Mouse (Mus musculus) testis, adult 2 months (tissue): ENCODE measurements around the gene Tulp2. TPM values are rescaled to one million over a fixed set of nuclear protein-coding genes. Genes with fewer than 3 reads are reported as not detected.
"Not testable (repeated sequence)": the region's sequence is repeated elsewhere in the genome, so short reads cannot be mapped to it uniquely, and the experiment has no call there.

Experiments
- H3K27ac ChIP-seq: fragments of 200-500 bp; 2 replicates; pipeline ENCODE4 v1.5.1; 2012; ENCODE audit warnings: low read depth, low read length; ENCODE audit not compliant: control insufficient read depth, insufficient read depth
- H3K27me3 ChIP-seq: fragments of 200-500 bp; 2 replicates; pipeline ENCODE4 v1.6.1; 2012; ENCODE audit warnings: mild to moderate bottlenecking, low read length, moderate library complexity; ENCODE audit not compliant: control insufficient read depth, insufficient read depth
- H3K36me3 ChIP-seq: fragments of 200-500 bp; 2 replicates; pipeline ENCODE4 v1.6.1; 2012; ENCODE audit warnings: mild to moderate bottlenecking, low read length; ENCODE audit not compliant: control insufficient read depth, insufficient read depth
- H3K4me1 ChIP-seq: fragments of 200-500 bp; 2 replicates; pipeline ENCODE4 v1.6.1; 2012; ENCODE audit warnings: low read length; ENCODE audit not compliant: control insufficient read depth, insufficient read depth
- H3K4me3 ChIP-seq: fragments of 200-500 bp; 2 replicates; pipeline ENCODE4 v1.5.1; 2012; ENCODE audit warnings: low read depth, mild to moderate bottlenecking, low read length, moderate library complexity, mixed read lengths; ENCODE audit not compliant: control insufficient read depth
- CTCF ChIP-seq: fragments of 200-500 bp; IDR thresholded peaks from 2 replicates; pipeline ENCODE4 v1.5.1; 2012; ENCODE audit warnings: low read depth, mild to moderate bottlenecking, inconsistent platforms, low read length, moderate library complexity; ENCODE audit not compliant: control insufficient read depth, insufficient read depth, insufficient replicate concordance
- POLR2A ChIP-seq: fragments of 200-500 bp; IDR thresholded peaks from 2 replicates; pipeline ENCODE4 v1.6.1; 2012; ENCODE audit warnings: low read depth, mild to moderate bottlenecking, inconsistent platforms, low read length, moderate library complexity; ENCODE audit not compliant: control insufficient read depth
- polyA plus RNA-seq: library from polyadenylated mRNA; depleted of rRNA; stranded (reverse); fragments of >200 nt; gene quantifications from 2 replicates; pipeline ENCODE4 v1.2.3, GENCODE M21; 2012

Tulp2 gene
- polyA plus RNA-seq, 1 experiment: 879 TPM

DNA sequence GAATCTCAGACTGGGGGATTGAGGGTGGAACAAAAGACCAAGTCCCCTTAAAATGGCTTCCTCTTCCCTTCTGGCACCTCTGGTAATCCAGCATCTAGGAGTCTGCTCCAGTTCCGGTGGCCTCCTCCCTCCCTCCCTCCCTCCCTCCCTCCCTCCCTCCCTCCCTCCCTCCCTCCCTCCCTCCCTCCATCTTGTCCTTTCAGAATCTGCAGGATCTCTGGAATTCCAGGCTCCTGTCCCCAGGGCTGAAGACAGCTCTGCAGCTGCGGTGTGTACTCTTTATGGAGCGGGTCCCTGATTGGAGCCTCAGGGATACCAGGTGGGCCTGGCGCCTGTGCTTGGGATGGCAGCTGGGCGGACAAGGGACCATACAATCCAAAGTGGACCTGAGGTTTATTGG is 20.4 kb upstream of the Tulp2 start:
- TF ChIP-seq POLR2A: no peak
- no peak for TF ChIP-seq CTCF
- peak overlapping the region; percentile 85 for H3K27ac ChIP-seq
- no peaks in the 10 kb centered on the region for H3K27me3 ChIP-seq
- no peak overlapping the region for H3K4me3 ChIP-seq
- H3K4me1 ChIP-seq: peaks cover 28% of the 10 kb centered on the region
- no peaks in the 10 kb centered on the region for H3K36me3 ChIP-seq

DNA sequence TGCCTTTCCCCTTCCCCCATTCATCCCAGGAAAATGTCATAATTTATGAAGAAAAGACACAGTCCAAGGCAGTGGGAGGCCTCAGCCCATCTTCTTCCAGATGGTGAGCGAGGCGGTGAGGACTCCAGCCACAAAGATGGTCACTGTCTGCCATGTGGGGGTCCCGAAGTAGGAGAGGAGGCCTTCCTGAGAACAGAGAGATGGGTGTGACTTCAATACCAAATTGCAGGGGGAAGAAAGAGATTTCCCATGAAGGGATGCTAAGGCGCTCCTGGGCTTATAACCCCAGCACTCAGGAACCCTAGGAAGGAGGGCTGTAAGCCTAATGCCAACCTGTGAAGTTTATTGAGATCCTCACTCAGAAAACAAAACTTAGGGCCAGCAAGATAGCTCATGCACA is 19.9 kb upstream of the Tulp2 start:
- Histone ChIP-seq H3K36me3 (no peaks in the 10 kb centered on the region), H3K27me3 (no peaks in the 10 kb centered on the region), H3K27ac (no peak overlapping the region), H3K4me3 (no peak overlapping the region), H3K4me1 (peaks cover 32% of the 10 kb centered on the region)
- TF ChIP-seq CTCF (no peak), POLR2A (no peak)

DNA sequence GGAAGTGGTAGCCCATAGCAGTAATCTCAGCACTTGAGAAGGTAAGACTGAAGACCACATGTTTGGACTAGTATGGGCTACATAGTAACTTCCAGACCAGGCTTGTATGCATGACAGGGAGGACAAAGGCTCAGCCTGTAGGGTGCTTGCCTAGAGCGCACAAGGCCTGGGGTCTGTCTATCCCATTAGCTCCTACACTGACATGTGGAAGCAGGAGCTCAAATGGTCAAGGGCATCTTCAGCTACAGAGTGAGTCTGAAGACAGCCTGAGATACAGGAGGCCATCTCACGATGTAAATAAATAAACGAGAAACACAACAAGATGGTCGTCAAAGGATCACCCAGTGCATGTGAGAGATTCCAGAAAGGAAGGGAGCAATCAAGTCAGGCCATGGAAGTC is 19.4 kb upstream of the Tulp2 start:
- H3K4me3 ChIP-seq: no peak overlapping the region

DNA sequence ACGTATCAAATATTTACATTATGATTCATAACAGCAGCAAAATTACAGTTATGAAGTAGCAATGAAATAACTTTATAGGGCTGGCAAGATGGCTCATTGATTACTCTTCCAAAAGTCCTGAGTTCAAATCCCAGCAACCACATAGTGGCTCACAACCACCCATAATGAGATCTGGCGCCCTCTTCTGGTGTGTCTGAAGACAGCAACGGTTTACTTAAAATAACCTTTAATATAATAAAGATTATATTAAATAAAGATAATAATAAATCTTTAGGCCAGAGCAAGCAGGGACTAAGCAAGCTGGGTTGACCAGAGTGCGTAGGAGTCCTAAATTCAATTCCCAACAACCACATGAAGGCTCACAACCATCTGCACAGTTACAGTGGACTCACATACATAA is 18.8 kb upstream of the Tulp2 start:
- H3K36me3 ChIP-seq, H3K27me3 ChIP-seq, H3K4me3 ChIP-seq, H3K27ac ChIP-seq: not testable (repeated sequence)
- peaks cover 38% of the 10 kb centered on the region for H3K4me1 ChIP-seq

More for the DNA sequence above, 19.4 kb upstream of the Tulp2 start:
- H3K36me3 ChIP-seq: no peaks in the 10 kb centered on the region
- H3K27me3 ChIP-seq: no peaks in the 10 kb centered on the region
- H3K27ac ChIP-seq: no peak overlapping the region
- TF ChIP-seq POLR2A (no peak), CTCF (no peak)
- peaks cover 35% of the 10 kb centered on the region for H3K4me1 ChIP-seq

DNA sequence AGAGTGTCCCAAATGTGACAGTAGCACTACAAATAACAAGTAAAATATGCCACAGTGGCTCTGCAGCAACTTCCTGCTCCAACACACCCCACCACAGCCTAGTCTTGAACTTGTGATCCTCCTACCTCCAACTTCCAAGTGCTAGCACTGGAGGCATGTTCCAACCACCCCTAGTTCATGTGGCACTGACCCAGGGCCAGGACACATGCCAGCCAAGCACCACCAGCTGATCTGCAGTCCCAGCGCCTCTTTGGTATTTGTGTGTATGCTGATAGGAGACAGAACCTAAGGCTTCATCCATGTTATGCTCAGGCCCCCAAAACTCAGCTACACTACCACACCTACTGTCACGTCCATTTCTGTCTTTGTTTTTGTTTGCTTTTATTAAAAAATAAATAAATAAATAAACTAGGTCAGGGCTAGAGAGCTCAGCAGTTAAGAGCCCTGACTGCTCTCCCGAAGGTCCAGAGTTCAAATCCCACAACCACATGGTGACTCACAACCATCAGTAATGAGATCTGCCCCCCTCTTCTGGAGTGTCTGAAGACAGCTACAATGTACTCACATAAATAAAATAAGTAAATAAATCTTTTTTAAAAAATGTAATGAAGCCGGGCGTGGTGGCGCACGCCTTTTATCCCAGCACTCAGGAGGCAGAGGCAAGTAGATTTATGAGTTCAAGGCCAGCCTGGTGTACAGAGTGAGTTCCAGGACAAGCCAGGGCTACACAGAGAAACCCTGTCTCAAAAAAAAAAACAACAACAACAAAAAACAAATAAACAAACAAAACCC is 17.5 kb upstream of the Tulp2 start:
- Histone ChIP-seq H3K4me3 (no peak overlapping the region), H3K36me3 (no peaks in the 10 kb centered on the region), H3K27me3 (no peaks in the 10 kb centered on the region), H3K4me1 (peaks cover 28% of the 10 kb centered on the region), H3K27ac (no peak overlapping the region)
- no peak for TF ChIP-seq CTCF
- no peak for TF ChIP-seq POLR2A

DNA sequence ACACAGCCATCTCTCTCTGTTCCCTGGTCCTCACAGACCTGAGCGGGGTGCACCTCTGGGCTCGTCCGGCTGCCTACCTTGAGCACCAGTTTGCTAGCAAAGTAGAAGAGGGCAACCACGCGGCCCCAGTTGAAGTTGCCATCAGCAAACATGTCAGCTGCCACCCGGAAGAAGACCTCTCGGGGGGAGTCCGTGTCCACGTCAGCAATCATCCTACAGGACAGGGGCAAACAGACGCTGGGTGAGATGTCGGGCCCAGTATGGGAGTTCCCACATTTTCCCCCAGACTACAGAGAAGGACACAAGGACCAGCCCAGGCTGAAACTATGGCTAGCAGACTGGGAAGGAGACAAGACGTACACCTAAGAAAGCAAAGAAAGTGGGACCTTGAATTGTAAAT is 16.6 kb upstream of the Tulp2 start:
- Histone ChIP-seq H3K36me3 (no peaks in the 10 kb centered on the region), H3K4me1 (peaks cover 25% of the 10 kb centered on the region), H3K27me3 (no peaks in the 10 kb centered on the region), H3K27ac (no peak overlapping the region), H3K4me3 (no peak overlapping the region)
- TF ChIP-seq CTCF (no peak), POLR2A (no peak)

DNA sequence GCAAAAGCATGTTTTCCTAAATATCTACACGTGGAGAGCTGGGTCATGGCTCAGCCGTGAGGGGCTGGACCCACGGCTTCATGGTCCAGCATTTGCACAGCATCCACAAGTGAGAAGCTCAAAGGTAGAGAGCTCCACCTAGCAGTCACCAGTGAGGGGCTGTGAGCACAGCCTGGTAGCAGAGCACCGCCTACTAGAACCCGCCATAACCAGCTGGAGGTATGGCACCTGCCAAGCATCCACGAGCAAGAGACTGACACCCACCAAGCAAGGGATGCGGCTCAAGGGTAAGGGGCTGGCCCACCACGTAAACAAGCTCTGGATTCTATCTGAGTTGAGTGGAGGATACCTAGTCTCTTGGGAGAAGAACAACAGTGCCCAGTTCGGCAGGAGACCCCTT is 16.1 kb upstream of the Tulp2 start:
- TF ChIP-seq CTCF (no peak), POLR2A (no peak)
- no peak overlapping the region for H3K27ac ChIP-seq

More for the DNA sequence above, 16.1 kb upstream of the Tulp2 start:
- no peaks in the 10 kb centered on the region for H3K36me3 ChIP-seq
- H3K4me3 ChIP-seq: no peak overlapping the region
- H3K27me3 ChIP-seq: no peaks in the 10 kb centered on the region
- H3K4me1 ChIP-seq: peaks cover 21% of the 10 kb centered on the region
